Mouse (Mus musculus): ENCODE results near the gene Nanos3.

Nanos3 gene

DNA sequence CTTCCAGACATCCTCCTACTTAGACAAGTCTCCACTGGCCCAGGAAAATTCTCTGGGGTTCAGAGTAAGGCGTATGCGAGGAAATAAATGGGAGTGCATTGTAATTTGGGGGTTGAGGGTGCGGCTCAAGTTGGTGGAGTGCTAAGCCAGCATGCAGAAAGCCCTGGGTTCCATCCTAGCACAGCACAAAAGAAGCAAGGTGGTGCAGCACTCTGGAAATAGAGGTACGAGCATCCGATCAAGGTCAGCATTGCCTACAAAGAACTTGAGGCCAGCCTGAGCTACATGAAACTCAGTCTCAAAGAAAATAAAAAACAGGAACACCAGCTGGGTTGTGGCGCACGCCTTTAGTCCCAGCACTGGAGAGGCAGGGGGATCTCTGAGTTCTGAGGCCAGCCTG is at the start of gene Nanos3:
Nanos3 (minus strand) TSS at position 101 of the 400 bp plus-strand sequence.
- no peak for DNase-seq (ENCODE audit: low read depth, low spot score)

DNA sequence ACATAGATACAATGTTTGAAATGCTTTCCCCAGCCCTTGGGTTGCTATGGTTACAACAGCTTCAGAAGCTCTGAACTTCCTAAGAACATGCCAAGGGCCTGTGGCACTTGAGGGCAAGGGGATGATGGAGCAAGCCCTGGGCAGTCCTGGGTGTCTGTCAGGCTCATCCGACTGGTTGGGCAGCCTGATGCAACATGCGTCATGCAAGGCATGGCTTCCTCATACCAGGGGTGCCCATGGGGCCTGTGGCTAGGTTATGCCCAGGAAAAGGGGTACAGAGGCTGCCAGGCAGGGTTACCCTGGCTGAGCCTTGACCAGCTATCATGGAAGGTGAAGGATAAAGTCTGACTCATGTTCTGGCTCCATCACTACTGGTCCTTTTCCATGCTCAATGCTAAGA is 48.0 kb upstream of the Nanos3 start:
- no peak for DNase-seq (ENCODE audit: low read depth, low spot score)

GRCm38 (mm10) chr8:84230735-84231134 is 45.7 kb upstream of the Nanos3 start:
- no peak for DNase-seq (ENCODE audit: low read depth, low spot score)

GRCm38 (mm10) chr8:84223322-84224029 is 38.5 kb upstream of the Nanos3 start:
- no peak for DNase-seq (ENCODE audit: low read depth, low spot score)

GRCm38 (mm10) chr8:84222566-84223165 is 37.6 kb upstream of the Nanos3 start:
- DNase-seq (ENCODE audit: low read depth, low spot score): no peak

GRCm38 (mm10) chr8:84220105-84220504 is 35.1 kb upstream of the Nanos3 start:
- no peak for DNase-seq (ENCODE audit: low read depth, low spot score)

DNA sequence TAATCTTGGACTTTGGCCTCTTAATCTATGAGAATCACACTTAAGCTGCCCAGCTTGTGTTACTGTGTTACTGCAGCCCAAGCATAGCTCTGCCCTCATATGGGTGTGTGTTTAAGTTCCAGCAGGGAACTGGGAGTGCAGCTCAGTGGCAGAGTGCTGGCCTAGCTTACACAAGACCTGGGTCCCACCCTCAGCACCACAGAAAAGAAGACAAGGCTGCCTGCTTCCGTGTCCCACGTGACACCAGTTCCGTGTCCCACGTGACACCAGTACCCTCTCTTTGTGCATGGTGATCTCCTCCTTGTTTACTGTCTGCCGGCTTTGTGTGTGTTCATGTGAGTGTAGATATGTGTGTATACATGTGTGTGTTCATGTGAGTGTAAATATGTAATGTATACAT is 33.1 kb upstream of the Nanos3 start:
- no peak for DNase-seq (ENCODE audit: low read depth, low spot score)

- DNase-seq (ENCODE audit: low read depth, low spot score): no peak
Observed at GRCm38 (mm10) chr8:84217206-84217605, 32.2 kb upstream of the Nanos3 start.

DNA sequence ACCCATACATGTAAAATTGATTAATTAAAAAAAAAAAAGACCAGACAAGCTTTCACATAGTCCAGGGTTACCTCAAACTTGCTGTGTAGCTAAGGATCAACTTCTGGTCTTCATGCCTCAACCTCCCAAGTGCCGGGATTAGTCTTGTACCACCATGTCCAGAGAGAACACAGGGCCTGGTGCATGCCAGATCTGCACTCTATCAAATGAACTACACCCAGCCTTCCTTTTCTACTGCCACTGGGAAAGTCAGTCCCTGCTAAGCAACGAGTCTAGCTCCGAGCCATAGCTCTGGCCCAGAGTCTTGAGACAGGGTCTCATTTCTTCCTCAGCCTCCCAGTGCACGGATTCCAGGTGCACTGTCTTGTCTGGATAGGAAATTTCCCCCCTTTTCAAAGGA is 28.3 kb upstream of the Nanos3 start:
- DNase-seq (ENCODE audit: low read depth, low spot score): no peak

DNA sequence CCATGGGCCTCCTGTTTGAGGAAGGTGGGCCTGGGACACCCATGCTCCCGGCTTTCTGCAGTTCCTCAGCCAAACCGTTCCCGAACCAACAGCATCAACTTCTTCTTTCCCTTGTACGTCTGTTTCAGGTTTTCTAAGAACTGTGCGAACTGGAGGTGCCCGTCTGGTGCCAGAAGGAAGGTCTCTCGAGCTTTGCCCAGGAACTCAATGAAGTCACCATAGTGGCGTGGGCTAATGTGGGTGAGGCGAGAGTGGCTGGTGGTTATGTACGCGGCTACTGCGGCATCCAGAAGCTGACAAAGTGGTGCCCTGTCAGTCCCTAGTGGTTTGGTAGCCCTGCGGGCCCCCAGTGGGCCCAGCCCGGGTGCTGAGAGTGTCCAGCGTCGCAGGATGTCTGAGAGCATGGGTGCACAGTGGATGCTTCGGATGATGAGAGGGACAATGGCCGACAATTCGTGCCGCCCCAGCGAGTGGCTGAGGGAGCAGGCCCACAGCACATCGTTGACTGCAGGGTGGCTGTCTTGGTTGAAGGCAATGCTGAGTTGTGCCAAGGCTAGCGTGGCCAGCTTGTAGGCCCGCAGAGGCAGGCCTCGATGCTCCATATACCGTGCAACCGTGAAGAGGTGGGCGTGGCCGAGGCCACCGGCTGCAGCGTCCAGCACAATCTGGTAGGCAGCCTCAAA is 27.0 kb upstream of the Nanos3 start:
- no peak for DNase-seq (ENCODE audit: low read depth, low spot score)

- DNase-seq (ENCODE audit: low read depth, low spot score): no peak
Observed at GRCm38 (mm10) chr8:84211202-84211601, 26.2 kb upstream of the Nanos3 start.

- peak; percentile 91 for DNase-seq (ENCODE audit: low read depth, low spot score)
Observed at GRCm38 (mm10) chr8:84210167-84210791, 25.3 kb upstream of the Nanos3 start.

DNA sequence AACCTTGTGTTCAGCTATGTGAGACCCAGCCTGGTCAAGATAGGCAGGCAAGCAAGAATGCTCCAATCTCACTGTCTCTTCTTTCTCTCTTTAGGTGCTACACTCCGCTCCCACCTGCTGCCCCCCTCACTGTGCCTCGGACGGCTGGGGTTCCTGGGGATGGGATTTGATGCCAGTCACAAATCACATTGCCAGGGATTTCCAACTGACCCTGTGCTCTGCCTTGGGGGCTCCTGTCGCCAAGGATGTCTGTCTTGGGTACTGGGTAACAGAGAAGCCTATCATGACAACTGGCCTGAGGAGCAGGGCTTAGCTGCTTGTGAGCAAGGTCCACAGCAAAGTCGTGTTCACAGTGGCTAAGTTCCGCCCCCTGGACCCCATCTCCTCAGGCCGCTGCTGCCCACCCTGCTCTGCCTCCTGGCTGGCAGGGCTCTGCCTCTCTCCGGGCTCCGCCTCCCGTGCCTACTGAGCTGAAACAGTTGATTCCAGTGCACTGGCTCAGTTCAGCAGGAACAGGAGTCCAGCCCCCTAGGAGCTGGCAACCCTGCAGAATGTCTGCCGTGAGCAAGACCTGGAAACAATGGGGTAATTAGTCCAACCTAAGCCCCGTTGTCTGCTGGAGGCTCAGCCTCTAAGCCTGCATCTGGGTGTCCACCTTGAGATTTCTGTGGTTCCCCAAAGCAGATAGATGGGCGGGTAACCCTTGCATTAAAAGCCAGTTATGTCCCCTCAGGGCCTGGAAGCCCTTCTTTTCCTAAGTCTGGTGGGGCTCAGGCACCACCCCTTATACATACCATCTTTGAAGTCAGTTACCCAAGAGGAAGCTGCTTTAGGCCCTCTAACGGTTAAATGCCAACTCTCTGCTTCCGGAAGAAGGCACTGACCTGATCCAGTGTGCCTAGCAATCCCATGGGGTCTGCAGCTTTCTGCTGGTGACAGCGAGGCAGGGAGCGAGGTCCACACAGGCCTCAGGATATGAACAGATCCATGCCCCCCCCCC is 23.7 kb upstream of the Nanos3 start:
- no peak for DNase-seq (ENCODE audit: low read depth, low spot score)

- peak; percentile 51 for DNase-seq (ENCODE audit: low read depth, low spot score)
Observed at GRCm38 (mm10) chr8:84207811-84208210, 22.8 kb upstream of the Nanos3 start.

DNA sequence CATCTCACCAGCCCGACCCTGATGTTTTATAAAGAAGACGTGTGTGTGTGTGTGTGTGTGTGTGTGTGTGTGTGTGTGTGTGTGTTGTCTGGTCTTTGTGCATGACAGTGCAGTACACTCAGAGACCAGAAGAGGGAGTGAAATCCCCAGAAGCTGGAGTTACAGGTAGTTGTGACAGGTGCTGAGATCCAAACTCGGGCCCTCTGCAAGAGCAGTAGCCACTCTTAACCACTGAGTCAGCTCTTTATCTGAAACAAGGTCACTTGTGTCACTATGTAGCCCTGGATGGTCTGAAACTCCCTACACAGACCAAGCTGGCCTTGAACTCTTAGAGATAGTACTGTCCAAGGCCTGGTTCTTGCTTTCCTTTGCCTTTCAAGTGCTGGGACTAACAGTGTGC is 21.6 kb upstream of the Nanos3 start:
- peak; percentile 49 for DNase-seq (ENCODE audit: low read depth, low spot score)

DNA sequence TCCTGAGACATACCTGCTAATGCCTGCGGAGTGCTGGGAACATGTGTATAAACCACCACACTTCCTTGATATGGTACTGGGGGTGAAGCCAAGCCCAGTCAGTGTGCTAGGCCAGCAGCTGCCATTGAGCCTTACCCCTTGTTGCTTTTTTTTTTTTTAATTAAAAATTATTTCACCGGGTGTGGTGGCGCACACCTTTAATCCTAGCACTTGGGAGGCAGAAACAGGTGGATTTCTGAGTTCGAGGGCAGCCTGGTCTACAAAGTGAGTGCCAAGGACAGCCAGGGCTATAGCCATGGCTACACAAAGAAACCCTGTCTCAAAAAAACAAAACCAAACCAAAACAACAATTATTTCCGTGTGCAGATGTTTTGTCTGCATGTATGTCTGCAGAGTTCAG is 20.1 kb upstream of the Nanos3 start:
- no peak for DNase-seq (ENCODE audit: low read depth, low spot score)

GRCm38 (mm10) chr8:84203975-84204772 is 19.2 kb upstream of the Nanos3 start:
- DNase-seq (ENCODE audit: low read depth, low spot score): peak; percentile 94

DNA sequence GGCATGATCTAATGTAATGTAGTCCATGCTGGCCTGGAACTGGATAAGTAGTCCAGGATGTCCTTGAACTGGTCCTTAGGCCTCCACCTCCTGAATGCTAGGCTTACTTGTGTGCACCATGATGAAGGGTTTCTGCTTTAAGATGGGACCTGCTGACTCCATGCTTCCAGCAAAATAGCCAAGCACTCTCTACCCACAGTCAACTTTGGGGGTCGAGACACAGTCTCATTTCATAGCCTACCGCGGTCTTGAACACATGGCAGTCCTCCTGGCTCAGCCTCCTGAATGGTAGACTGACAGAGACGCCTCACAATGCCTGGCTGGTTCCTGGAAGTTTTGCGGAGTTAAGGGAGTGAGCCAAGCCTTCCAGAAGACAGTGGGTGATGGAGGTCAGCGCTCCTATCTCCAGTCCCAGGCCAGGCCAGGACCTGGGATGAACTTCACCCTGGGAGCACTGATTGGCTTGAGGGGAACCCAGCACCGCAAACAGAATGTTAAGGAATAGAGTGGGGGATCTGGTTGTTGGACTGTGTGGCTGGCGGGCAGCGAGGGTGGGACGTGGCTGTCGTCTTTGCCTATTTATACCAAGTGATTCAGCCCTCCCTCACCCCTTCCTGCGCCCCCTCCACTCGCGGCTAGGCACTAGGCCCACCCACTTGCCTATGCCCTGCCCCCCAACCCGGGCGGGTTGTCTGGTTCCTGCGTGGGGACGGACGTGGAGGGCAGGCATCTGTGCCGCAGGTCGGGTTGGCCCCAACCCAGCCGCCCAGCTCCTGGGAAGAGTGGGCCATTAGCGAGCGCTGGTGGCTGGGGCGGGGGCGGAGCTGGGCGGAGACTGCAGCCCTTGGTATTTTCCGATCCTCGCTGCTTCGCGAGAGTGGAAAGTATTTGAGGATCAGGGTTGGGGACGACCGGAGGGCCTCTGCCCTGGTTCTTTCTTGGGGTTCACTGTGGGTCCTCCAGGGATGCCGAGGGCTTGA is 18.2 kb upstream of the Nanos3 start:
- DNase-seq (ENCODE audit: low read depth, low spot score): peak; percentile 94

GRCm38 (mm10) chr8:84202466-84202865 is 17.4 kb upstream of the Nanos3 start:
- peak; percentile 100 for DNase-seq (ENCODE audit: low read depth, low spot score)

Measured in 3T3-L1 (cell line).